Mouse (Mus musculus) brown adipose tissue, adult 24 weeks (tissue): ENCODE data around the gene Olfr237-ps1. TPM values are rescaled to one million over a fixed set of nuclear protein-coding genes. Genes with fewer than 3 reads are reported as not detected.
"Not testable (repeated sequence)": the region's sequence is repeated elsewhere in the genome, so short reads cannot be mapped to it uniquely, and the experiment has no call there.

Source experiments
- H3K27ac ChIP-seq: fragments of 200-500 bp; replicated peaks from 2 replicates; pipeline ENCODE4 v1.5.1; 2012; ENCODE audit warnings: low read depth, mild to moderate bottlenecking, low read length
- H3K4me1 ChIP-seq: fragments of 200-500 bp; 2 replicates; pipeline ENCODE4 v1.6.1; 2012; ENCODE audit warnings: low read length, mixed read lengths; ENCODE audit not compliant: control insufficient read depth, insufficient read depth, insufficient read length
- H3K4me3 ChIP-seq: fragments of 200-500 bp; 2 replicates; pipeline ENCODE4 v1.5.1; 2012; ENCODE audit warnings: low read depth, mild to moderate bottlenecking, low read length, moderate library complexity; ENCODE audit not compliant: insufficient read depth
- polyA plus RNA-seq: library from polyadenylated mRNA; stranded (reverse); fragments of >200 nt; gene quantifications from 2 replicates; pipeline ENCODE4 v1.2.4, GENCODE M21; 2012; ENCODE audit not compliant: missing spikeins, insufficient read depth, insufficient read length

Olfr237-ps1 gene
- not detected in 2 replicates for polyA plus RNA-seq

DNA sequence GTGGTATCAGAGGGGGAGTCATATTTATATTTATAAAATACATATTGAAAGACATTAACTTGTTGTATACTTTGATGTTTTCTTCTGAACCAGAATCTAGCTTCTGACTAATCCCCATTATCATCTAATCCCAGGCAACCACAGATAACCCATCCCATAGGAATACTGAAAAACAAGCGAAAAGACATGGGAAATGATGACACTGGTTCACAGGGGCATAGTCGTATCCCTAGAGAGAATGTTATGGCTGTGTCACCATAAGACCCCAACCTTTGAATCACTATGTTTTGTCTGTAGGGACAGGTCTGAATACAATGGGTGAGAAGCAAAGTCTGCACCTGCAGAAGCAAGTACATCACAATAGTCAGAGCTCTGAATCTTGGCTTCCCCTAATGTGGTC is at the start of gene Olfr237-ps1:
Gene Olfr237-ps1, plus strand, starts transcription at position 301 of the 400 bp plus-strand sequence.
- not testable (repeated sequence) for H3K4me1 ChIP-seq, H3K27ac ChIP-seq, H3K4me3 ChIP-seq

DNA sequence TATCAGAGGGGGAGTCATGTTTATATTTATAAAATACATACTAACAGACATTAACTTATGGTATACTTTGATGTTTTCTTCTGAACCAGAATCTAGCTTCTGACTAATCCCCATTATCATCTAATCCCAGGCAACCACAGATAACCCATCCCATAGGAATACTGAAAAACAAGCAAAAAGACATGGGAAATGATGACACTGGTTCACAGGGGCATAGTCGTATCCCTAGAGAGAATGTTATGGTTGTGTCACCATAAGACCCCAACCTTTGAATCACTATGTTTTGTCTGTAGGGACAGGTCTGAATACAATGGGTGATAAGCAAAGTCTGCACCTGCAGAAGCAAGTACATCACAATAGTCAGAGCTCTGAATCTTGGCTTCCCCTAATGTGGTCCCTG is 40.3 kb upstream of the Olfr237-ps1 start, which contains the start of gene Olfr441:
Gene Olfr441, plus strand, starts transcription at position 301 of the 400 bp plus-strand sequence.
- H3K4me3 ChIP-seq, H3K27ac ChIP-seq, H3K4me1 ChIP-seq: not testable (repeated sequence)

DNA sequence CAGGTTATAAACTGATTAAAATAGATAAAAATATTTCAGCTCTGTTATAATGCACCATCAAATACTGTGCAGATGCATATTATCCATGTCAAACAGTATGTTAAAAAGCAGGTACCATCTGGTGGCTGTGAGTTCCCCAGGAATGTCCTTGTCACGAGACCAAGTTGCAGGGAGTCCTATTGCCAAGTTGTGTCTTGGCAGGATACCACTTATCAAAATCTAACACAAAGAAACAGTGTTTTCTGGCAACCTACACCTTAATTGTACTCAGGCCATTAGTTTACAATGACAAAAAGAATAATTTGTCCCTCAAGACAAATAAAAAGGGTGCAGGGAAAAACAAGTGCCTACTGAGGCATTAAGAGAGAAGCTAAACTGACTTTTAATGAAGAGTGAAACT is 13.1 kb downstream of the Olfr237-ps1 start:
- no peak overlapping the region for H3K27ac ChIP-seq
- no peaks in the 10 kb centered on the region for H3K4me1 ChIP-seq
- no peak overlapping the region for H3K4me3 ChIP-seq

DNA sequence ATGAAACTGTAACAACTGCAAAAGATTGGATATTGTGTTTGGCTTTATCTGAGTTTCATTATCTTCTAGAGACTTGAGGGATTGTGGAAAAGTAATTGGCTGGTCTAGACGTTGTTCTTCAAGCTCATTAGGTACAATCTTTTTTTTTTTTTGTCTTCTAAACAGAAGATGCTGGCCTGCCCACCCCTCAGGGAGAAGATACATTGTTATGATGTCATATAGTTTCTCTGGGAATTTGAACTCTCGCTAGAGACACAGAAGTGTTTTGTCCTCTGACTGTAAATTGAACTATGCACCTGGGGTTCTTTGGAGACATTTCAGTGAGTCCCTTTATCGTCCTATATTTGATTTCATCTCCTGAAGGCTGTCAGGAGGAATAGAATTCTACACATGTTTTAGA is 16.6 kb downstream of the Olfr237-ps1 start, which contains the start of gene Olfr437:
Gene Olfr437, plus strand, starts transcription at position 301 of the 400 bp plus-strand sequence.
- H3K4me1 ChIP-seq, result no peaks in the 10 kb centered on the region
- no peak within 1 kb of the TSS for H3K27ac ChIP-seq
- H3K4me3 ChIP-seq, result no peak within 1 kb of the TSS

DNA sequence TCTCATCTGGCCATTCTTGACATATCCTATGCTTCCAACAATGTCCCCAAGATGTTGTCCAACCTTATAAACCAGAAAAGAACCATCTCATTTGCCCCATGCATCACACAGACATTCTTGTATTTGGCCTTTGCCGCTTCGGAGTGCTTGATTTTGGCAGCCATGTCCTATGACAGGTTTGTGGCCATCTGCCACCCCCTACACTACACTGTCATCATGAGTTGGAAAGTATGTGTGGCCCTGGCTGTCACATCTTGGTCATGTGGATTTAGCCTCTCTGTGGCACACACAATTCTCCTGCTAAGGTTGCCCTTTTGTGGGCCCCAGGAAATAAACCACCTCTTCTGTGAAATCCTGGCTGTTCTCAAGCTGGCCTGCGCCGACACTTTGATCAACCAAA is 20.9 kb downstream of the Olfr237-ps1 start:
- Histone ChIP-seq H3K4me1 (no peaks in the 10 kb centered on the region), H3K27ac (no peak overlapping the region), H3K4me3 (no peak overlapping the region)

GRCm38 (mm10) chr6:43171840-43172239 is 25.5 kb downstream of the Olfr237-ps1 start, which contains the start of gene Olfr13:
Olfr13 (plus strand) TSS chr6:43172140.
- H3K27ac ChIP-seq, result no peak within 1 kb of the TSS
- H3K4me1 ChIP-seq, result no peaks in the 10 kb centered on the region
- H3K4me3 ChIP-seq, result no peak within 1 kb of the TSS

DNA sequence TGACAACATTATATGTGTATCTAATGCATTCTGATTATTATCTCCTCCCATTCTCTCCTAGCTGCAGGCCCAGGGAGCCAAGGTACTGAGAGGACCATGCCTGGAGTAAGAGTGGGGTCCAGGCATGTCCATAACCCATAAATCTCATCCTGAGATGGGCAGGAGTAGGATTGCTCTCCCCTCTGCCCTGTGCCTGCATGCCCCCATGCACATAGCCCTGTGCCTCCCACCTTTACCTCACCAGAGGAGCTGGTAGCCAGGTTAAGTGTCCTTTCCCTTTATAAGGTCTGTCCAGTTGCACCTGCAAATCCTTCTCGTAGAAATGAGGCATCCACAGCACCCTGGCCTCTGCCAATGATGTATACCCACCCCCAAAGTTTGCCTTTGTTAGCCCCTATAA is 31.8 kb downstream of the Olfr237-ps1 start:
- H3K4me1 ChIP-seq, result no peaks in the 10 kb centered on the region
- H3K27ac ChIP-seq, result no peak overlapping the region

DNA sequence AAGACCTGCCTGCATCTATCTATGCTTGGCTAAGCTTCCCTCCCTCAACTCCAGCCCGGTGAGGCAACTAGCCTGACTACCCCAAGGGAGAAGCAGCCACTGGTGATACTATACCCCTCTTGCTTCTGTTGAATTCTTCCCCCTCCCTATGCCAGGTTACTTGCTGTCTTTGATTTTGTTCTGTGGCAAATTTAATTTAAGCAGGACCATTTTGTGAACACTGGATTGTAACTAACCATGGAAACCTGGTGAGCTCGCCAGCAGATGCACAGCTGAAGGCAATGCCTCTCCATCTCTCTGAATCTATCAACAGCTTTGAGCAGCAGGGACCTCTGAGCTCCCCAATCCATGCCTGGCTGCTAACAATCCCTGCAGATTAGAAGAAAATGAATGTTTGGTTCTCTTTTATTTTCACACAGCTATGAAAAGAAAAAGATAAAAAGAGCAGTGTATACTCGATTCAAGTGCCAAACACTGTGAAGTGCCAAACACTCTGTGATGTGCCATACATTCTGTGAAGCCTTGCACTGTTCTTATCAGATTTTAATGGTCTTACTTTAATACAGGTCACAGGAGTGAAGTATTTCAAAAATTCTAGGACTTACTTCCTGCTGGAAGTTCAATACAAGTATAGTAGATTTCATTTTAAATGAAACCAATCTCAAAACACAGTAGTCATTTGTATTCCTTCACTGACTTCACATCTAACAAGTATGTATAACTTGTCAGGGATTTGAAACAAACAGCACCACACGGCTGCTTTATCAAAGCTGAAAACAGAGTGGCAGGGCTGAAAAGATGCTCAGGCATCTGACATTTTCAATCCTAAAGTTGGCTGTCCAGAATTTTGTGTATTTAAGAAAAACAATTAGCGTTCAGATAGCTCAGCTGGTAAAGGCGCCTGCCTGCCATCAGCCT is 32.5 kb downstream of the Olfr237-ps1 start:
- no peak overlapping the region for H3K27ac ChIP-seq
- no peaks in the 10 kb centered on the region for H3K4me1 ChIP-seq
- no peak overlapping the region for H3K4me3 ChIP-seq

More for the DNA sequence above, 31.8 kb downstream of the Olfr237-ps1 start:
- no peak overlapping the region for H3K4me3 ChIP-seq

DNA sequence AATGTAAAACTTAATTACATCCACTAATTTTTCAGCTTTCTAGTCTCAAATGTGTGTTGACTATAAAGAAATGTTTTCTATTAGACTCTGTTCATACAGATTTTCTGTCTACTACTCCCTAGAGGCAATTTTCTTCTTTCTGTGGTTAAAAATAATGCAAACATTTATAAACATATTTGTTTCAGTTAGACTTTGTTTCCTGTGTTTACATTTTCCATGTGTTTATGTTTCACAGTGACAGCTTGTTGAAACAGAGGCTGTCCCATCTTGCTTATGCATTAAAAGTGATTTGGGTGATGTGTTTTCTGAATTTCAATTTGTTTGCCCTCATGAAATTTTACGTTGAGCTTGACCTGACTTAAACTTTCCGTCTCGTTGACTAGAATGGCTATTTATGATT is 44.6 kb downstream of the Olfr237-ps1 start:
- no peaks in the 10 kb centered on the region for H3K4me1 ChIP-seq
- H3K4me3 ChIP-seq, result no peak overlapping the region
- H3K27ac ChIP-seq, result no peak overlapping the region

- no peaks in the 10 kb centered on the region for H3K4me1 ChIP-seq
- no peak within 1 kb of the TSS for H3K4me3 ChIP-seq
- no peak within 1 kb of the TSS for H3K27ac ChIP-seq
Observed at GRCm38 (mm10) chr6:43196781-43197180, 50.4 kb downstream of the Olfr237-ps1 start, which contains the start of gene Olfr435. Olfr435 (plus strand) TSS chr6:43197146.

DNA sequence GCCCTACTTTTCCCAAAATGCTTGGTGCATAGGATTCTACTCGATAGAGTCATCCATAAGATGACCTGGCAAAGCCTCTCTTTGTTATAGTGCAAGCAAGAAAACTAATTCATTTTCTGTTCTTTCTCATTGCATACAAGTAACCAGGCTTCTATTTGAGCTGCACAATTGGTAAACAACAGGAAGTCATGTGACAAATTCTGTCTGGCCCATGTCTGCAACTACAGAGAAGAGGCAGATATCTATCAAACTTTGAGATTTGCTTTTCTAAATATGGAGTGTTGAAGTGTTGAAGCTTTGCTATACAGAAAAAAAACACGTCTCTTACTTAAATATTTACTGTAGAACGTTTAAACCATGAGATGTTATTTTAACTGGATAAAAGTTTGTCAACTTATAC is 51.7 kb downstream of the Olfr237-ps1 start:
- H3K27ac ChIP-seq, result no peak overlapping the region
- no peak overlapping the region for H3K4me3 ChIP-seq
- no peaks in the 10 kb centered on the region for H3K4me1 ChIP-seq

DNA sequence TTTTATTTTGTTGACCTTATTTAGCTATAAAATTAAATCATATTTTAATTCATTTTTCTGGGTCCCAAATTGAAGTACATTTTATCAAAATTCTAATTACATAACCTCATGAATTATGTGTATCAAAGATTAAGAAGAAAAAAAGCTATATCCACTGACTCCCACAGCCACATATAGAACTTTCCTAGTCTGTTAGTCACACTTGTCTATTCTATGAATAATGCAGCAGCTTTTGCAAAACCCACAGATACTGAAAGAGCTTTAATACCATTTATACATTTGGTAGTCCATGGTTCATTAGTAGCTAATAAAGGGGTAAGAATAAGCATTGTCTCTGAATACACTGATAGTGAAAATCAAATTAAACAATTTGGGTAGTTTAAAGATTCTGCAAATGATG is 56.4 kb downstream of the Olfr237-ps1 start:
- H3K4me1 ChIP-seq, result no peaks in the 10 kb centered on the region
- no peak overlapping the region for H3K27ac ChIP-seq
- no peak overlapping the region for H3K4me3 ChIP-seq

DNA sequence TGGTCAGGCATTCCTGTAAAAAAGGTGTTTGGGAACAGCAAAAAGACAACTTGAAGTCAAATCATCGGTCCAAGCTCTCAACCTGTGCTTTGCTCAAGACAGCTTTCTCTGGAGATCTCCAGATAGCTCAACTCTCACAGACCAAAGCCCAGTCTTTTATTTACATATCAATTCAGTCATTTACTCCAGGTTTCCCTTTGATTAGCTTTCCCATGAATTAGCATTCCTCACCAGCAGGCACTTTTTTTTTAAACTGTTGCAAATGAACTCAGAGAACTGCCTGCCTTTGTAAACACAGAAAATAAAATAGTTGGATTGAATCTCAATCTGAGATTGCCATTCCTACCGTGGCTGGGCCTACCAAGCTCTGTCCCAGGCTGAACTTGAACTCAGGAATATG is 59.0 kb downstream of the Olfr237-ps1 start:
- no peak overlapping the region for H3K27ac ChIP-seq
- H3K4me1 ChIP-seq, result no peaks in the 10 kb centered on the region
- no peak overlapping the region for H3K4me3 ChIP-seq
